Mouse (Mus musculus): ENCODE results near the gene DXBay18.
"Not testable (repeated sequence)": the region's sequence is repeated elsewhere in the genome, so short reads cannot be mapped to it uniquely, and the experiment has no call there.

DNA sequence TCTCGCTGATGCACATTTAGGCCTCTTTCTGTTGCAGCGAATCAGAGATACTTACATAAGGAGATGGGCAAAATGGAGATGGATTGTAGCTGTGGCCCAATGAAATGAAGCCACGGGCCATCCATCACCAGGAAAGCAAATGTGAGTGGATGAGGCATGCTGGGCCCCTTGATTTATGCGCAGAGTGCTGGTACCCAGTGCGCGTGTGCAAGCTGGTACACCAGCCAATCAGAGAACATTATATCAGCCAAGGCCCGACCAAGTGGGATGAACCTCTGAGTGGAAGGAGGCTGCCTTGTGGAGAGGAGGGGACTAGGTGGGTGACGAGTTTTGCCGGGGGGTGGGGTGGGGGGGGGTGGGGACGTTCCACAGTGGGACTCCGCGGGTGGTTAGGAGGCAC lies 42.7 kb upstream of the DXBay18 start, which contains the start of gene Xlr3b:
- TF ChIP-seq POLR2A (IDR thresholded peaks at IDR 0.05; ENCODE audit: insufficient read length, low read depth); POLR2AphosphoS2 (IDR thresholded peaks at IDR 0.05; ENCODE audit: insufficient read length, low read depth); MAX (IDR thresholded peaks at IDR 0.05; ENCODE audit: low read depth); SRF (IDR thresholded peaks at IDR 0.05; ENCODE audit: control insufficient read depth, insufficient read length, low read depth); E2F4 (IDR thresholded peaks at IDR 0.05; ENCODE audit: insufficient read depth); MYOG (IDR thresholded peaks at IDR 0.05; ENCODE audit: control insufficient read depth in 1 of 3, insufficient read depth in 1 of 3, insufficient read length in 2 of 3, low read depth in 2 of 3); TCF12 (IDR thresholded peaks at IDR 0.05; ENCODE audit: insufficient read depth, poor library complexity, severe bottlenecking); USF1 (IDR thresholded peaks at IDR 0.05; ENCODE audit: low read depth); REST (IDR thresholded peaks at IDR 0.05; ENCODE audit: insufficient read depth, insufficient read length); MYOD1 (IDR thresholded peaks at IDR 0.05; ENCODE audit: control insufficient read depth in 1 of 3, insufficient read length in 2 of 3, low read depth in 2 of 3); TCF3 (IDR thresholded peaks at IDR 0.05; ENCODE audit: insufficient read length, low read depth): not testable (repeated sequence)

Measured in myocyte (in vitro differentiated cells).